Mouse (Mus musculus): ENCODE measurements at regions not wholly inside any gene's neighbourhood (a gene's known extent, or its start where the extent isn't known, plus 50 kb on each side); places are given as distances from the start of the nearest gene placed in this dataset.

DNA sequence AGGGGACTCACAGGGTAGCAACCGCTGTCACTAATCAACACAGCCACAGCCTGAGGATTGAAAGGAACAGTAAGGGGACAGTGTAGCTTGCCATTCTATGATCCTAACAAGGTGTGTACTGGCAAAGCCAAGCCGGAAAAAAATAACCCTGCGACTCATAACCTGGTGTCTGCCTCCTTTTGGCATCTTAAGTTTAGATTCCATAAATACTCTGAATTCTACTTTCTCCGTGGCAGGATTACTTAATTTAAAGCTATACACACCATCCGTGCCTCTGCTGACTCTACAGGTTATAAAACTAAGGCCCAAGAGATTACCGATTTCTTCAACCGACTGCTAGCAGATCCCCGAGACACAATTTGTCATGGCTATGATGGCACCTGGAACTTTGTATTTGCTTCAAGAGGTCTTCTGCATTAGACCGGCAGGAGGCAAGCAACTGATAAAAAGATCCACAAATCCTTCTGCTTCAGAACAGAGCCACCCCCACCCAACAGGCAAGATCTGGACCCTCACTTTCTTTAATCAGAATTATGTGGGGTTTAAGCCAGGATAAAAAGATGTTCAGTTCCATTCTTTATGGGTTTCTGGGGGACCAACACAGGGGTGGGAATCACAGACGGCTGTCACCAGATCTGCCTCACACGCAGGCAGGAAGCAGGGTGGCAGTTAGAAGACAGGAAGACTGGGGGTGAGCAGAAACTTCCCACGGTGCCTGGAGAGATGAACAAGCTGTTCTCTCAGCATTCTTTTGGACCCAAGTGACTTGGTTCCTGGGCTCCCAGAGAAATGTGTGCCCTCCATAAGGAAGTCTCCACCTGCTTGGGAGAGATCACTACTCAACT lies 120.4 kb downstream of the Sox4 start:
- TF ChIP-seq ZC3H11A (IDR thresholded peaks at IDR 0.05; ENCODE audit: borderline replicate concordance, low read depth, low read length): no peak
- no peak for TF ChIP-seq HCFC1 (IDR thresholded peaks at IDR 0.05; ENCODE audit: borderline replicate concordance, insufficient read depth, low read length)
- TF ChIP-seq CHD2 (IDR thresholded peaks at IDR 0.05; ENCODE audit: low read depth, low read length): no peak
- no peak for TF ChIP-seq MAFK (IDR thresholded peaks at IDR 0.05; ENCODE audit: insufficient read depth, low read depth, low read length)
- no peak for TF ChIP-seq ZNF384 (IDR thresholded peaks at IDR 0.05; ENCODE audit: low read depth, low read length)
- H3K27ac ChIP-seq (ENCODE audit: insufficient read depth, low read depth, low read length, poor library complexity, severe bottlenecking): no peak overlapping the region

DNA sequence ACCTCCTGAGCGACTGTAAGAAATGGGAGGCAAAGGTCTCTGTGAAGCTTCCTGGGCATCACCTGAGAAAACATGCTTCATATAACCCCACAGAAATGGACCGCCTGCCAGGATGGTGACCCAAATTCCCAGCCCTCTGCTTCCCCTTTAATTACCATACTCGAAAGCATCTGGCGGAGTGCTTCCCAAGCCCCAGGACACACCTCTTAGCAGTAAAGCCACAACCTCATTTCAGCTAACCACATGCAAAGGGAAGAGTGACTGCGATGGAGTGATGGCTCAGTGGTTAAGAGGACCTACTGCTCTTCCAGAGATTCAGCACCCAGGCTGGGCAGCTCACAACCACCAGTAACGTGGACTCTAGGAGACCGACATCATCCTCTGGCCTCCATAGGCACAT lies 127.2 kb downstream of the Sox4 start:
- Histone ChIP-seq H3K27ac (ENCODE audit: insufficient read depth, low read depth, low read length, poor library complexity, severe bottlenecking) (no peak overlapping the region), H3K9ac (ENCODE audit: insufficient read depth, low read depth, low read length, poor library complexity, severe bottlenecking) (no peak overlapping the region), H3K36me3 (ENCODE audit: control insufficient read depth, insufficient read depth, low read length, poor library complexity, severe bottlenecking) (no peaks in the 10 kb centered on the region), H3K4me3 (ENCODE audit: insufficient read depth in 1 of 2, low read depth in 1 of 2, low read length in 2 of 2, poor library complexity in 1 of 2, severe bottlenecking in 1 of 2) (no peak overlapping the region), H3K9me3 (ENCODE audit: control insufficient read depth, insufficient read depth, low read depth, low read length) (no peaks in the 10 kb centered on the region), H3K4me1 (ENCODE audit: control insufficient read depth in 2 of 2, insufficient read depth in 2 of 2, low read length in 2 of 2, poor library complexity in 1 of 2) (peaks cover 0 to 2% of the 10 kb centered on the region in 2 experiments; a peak in 1 of 4 replicates)
- no peak for TF ChIP-seq MAFK (IDR thresholded peaks at IDR 0.05; ENCODE audit: insufficient read depth, low read depth, low read length)
- DNase-seq (ENCODE audit: low read depth, low spot score): no peak
- in situ Hi-C loops (cut with MboI; ENCODE audit: low sequenced_read_pairs in 2 of 2, unreplicated experiment in 2 of 2): no loop called here

More for the DNA sequence above, 120.4 kb downstream of the Sox4 start:
- Histone ChIP-seq H3K9me3 (ENCODE audit: control insufficient read depth, insufficient read depth, low read depth, low read length) (no peaks in the 10 kb centered on the region), H3K4me1 (ENCODE audit: control insufficient read depth in 2 of 2, insufficient read depth in 2 of 2, low read length in 2 of 2, poor library complexity in 1 of 2) (peaks cover 0 to 2% of the 10 kb centered on the region in 2 experiments; a peak in 1 of 4 replicates), H3K4me3 (ENCODE audit: insufficient read depth in 1 of 2, low read depth in 1 of 2, low read length in 2 of 2, poor library complexity in 1 of 2, severe bottlenecking in 1 of 2) (no peak overlapping the region), H3K9ac (ENCODE audit: insufficient read depth, low read depth, low read length, poor library complexity, severe bottlenecking) (no peak overlapping the region), H3K36me3 (ENCODE audit: control insufficient read depth, insufficient read depth, low read length, poor library complexity, severe bottlenecking) (no peaks in the 10 kb centered on the region)
- DNase-seq (ENCODE audit: low read depth, low spot score): no peak
- in situ Hi-C loops (cut with MboI; ENCODE audit: low sequenced_read_pairs in 2 of 2, unreplicated experiment in 2 of 2): no loop called here

DNA sequence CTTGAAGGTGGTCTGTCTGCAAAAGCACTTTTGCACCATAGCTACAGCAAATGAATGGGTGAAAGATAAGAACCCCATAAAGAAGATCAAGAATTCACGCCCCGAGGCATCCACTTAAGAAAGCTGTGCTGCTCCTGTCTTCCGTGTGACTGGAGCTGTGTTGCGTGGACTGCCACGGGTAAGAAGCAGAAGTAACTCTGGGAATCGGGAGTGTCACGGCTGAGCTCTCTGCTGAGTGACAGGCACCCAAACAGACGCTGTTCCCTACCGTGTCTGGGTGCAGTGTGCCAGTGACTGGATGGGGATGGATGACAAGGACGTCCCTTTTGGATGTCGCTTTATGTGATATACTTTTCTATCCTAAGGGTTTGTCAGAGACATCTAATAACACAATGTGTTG lies 129.5 kb downstream of the Sox4 start:
- no peak for DNase-seq (ENCODE audit: low read depth, low spot score)
- in situ Hi-C loops (cut with MboI; ENCODE audit: low sequenced_read_pairs in 2 of 2, unreplicated experiment in 2 of 2): no loop called here
- Histone ChIP-seq H3K4me1 (ENCODE audit: control insufficient read depth in 2 of 2, insufficient read depth in 2 of 2, low read length in 2 of 2, poor library complexity in 1 of 2) (no peaks in the 10 kb centered on the region), H3K36me3 (ENCODE audit: control insufficient read depth, insufficient read depth, low read length, poor library complexity, severe bottlenecking) (no peaks in the 10 kb centered on the region), H3K9me3 (ENCODE audit: control insufficient read depth, insufficient read depth, low read depth, low read length) (no peaks in the 10 kb centered on the region), H3K9ac (ENCODE audit: insufficient read depth, low read depth, low read length, poor library complexity, severe bottlenecking) (no peak overlapping the region), H3K27ac (ENCODE audit: insufficient read depth, low read depth, low read length, poor library complexity, severe bottlenecking) (no peak overlapping the region), H3K4me3 (ENCODE audit: insufficient read depth in 1 of 2, low read depth in 1 of 2, low read length in 2 of 2, poor library complexity in 1 of 2, severe bottlenecking in 1 of 2) (no peak overlapping the region)
- no peak for TF ChIP-seq ZC3H11A (IDR thresholded peaks at IDR 0.05; ENCODE audit: borderline replicate concordance, low read depth, low read length)
- TF ChIP-seq ZNF384 (IDR thresholded peaks at IDR 0.05; ENCODE audit: low read depth, low read length): no peak

DNA sequence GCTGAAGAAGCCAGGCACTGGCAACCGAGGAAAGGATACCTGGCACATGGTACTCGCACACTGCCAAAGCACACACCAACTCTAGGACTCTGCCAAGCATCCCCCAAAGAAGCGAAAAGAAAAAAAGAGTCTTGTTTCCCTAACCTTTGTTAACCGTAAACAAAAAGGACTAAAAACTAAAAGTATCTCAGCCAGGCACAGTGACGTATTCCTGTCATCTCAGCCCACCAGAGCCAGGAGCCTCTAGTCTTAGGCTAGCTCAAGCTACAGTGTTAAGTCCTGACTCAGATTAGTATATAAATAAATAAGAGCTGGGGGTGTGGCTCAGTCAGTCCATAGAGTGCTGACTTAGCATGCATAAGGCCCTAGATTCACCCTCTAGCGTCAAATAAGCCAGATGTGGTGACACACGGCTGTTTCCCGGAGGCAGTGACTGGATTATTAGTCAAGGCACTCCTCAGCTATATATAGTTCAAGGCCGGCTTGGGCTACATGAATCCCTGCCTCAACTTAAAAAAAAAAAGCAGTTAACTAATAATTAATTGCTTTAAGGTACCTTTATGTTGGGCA lies 130.1 kb downstream of the Sox4 start:
- Histone ChIP-seq H3K9me3 (ENCODE audit: control insufficient read depth, insufficient read depth, low read depth, low read length) (no peaks in the 10 kb centered on the region), H3K9ac (ENCODE audit: insufficient read depth, low read depth, low read length, poor library complexity, severe bottlenecking) (no peak overlapping the region), H3K36me3 (ENCODE audit: control insufficient read depth, insufficient read depth, low read length, poor library complexity, severe bottlenecking) (no peaks in the 10 kb centered on the region), H3K4me1 (ENCODE audit: control insufficient read depth in 2 of 2, insufficient read depth in 2 of 2, low read length in 2 of 2, poor library complexity in 1 of 2) (no peaks in the 10 kb centered on the region), H3K4me3 (ENCODE audit: insufficient read depth in 1 of 2, low read depth in 1 of 2, low read length in 2 of 2, poor library complexity in 1 of 2, severe bottlenecking in 1 of 2) (no peak overlapping the region), H3K27ac (ENCODE audit: insufficient read depth, low read depth, low read length, poor library complexity, severe bottlenecking) (no peak overlapping the region)
- in situ Hi-C loops (cut with MboI; ENCODE audit: low sequenced_read_pairs in 2 of 2, unreplicated experiment in 2 of 2): no loop called here
- DNase-seq (ENCODE audit: low read depth, low spot score): no peak
- TF ChIP-seq HCFC1 (IDR thresholded peaks at IDR 0.05; ENCODE audit: borderline replicate concordance, insufficient read depth, low read length): no peak
- TF ChIP-seq ZC3H11A (IDR thresholded peaks at IDR 0.05; ENCODE audit: borderline replicate concordance, low read depth, low read length): no peak
- TF ChIP-seq CHD2 (IDR thresholded peaks at IDR 0.05; ENCODE audit: low read depth, low read length): no peak
- no peak for TF ChIP-seq ZNF384 (IDR thresholded peaks at IDR 0.05; ENCODE audit: low read depth, low read length)
- no peak for TF ChIP-seq MAFK (IDR thresholded peaks at IDR 0.05; ENCODE audit: insufficient read depth, low read depth, low read length)

Data from ES-E14 (cell line).